Mouse (Mus musculus) embryonic fibroblast, embryonic 13.5 days (primary cell): ENCODE data around the gene Phlpp1.

Experiments
- CTCF ChIP-seq: IDR thresholded peaks from 2 replicates; pipeline ENCODE4 v1.5.1; 2011; ENCODE audit warnings: mild to moderate bottlenecking, control low read depth, low read length, moderate library complexity, borderline replicate concordance; ENCODE audit not compliant: insufficient read depth
- POLR2A ChIP-seq: IDR thresholded peaks from 2 replicates; pipeline ENCODE4 v1.6.1; 2011; ENCODE audit warnings: low read depth, mild to moderate bottlenecking, control low read depth, low read length, moderate library complexity

GRCm38 (mm10) chr1:106428170-106428569, 256.6 kb downstream of the Phlpp1 start:
- TF ChIP-seq POLR2A = no peak
- TF ChIP-seq CTCF = no peak
